Mouse (Mus musculus) hindbrain, postnatal 0 days (tissue): ENCODE results near the gene Akt1. TPM values are rescaled to one million over a fixed set of nuclear protein-coding genes. Genes with fewer than 3 reads are reported as not detected.

Experiments
- ATAC-seq: fragments of 200-750 bp; cut with Nextera tagmentation; 2 replicates; pipeline ENCODE4 v1.8.0; 2017; ENCODE audit warnings: mild to moderate bottlenecking, moderate TSS enrichment, moderate library complexity
- DNase-seq: peaks from one replicate; pipeline ENCODE4 v3.0.0-alpha.2; 2015; ENCODE audit warnings: low spot score
- H3K27ac ChIP-seq: fragments of 300-500 bp; sonication (generic); 2 replicates; pipeline ENCODE4 v1.5.1; 2014; ENCODE audit warnings: mild to moderate bottlenecking
- H3K27me3 ChIP-seq: fragments of 300-500 bp; sonication (generic); 2 replicates; pipeline ENCODE4 v1.6.1; 2014; ENCODE audit warnings: low read length, mixed read lengths; ENCODE audit not compliant: insufficient read depth
- H3K36me3 ChIP-seq: fragments of 300-500 bp; sonication (generic); 2 replicates; pipeline ENCODE4 v1.6.1; 2014; ENCODE audit warnings: low read length, mixed read lengths; ENCODE audit not compliant: insufficient read depth
- H3K4me1 ChIP-seq: fragments of 300-500 bp; sonication (generic); 2 replicates; pipeline ENCODE4 v1.6.1; 2014; ENCODE audit warnings: antibody characterized with exemption, low read length, mixed read lengths; ENCODE audit not compliant: insufficient read depth
- H3K4me2 ChIP-seq: fragments of 300-500 bp; sonication (generic); 2 replicates; pipeline ENCODE4 v1.6.1; 2014; ENCODE audit warnings: low read depth, mild to moderate bottlenecking, low read length, moderate library complexity, mixed read lengths
- H3K4me3 ChIP-seq: fragments of 300-500 bp; sonication (generic); 2 replicates; pipeline ENCODE4 v1.5.1; 2014; ENCODE audit warnings: low read length
- H3K9ac ChIP-seq: fragments of 300-500 bp; sonication (generic); replicated peaks from 2 replicates; pipeline ENCODE4 v1.6.1; 2014; ENCODE audit warnings: mild to moderate bottlenecking, low read length, moderate library complexity, mixed read lengths
- H3K9me3 ChIP-seq: fragments of 300-500 bp; sonication (generic); 2 replicates; pipeline ENCODE4 v1.6.1; 2016; ENCODE audit warnings: low read length, mixed read lengths
- CTCF ChIP-seq: IDR thresholded peaks from 2 replicates; pipeline ENCODE4 v1.5.1; 2016; ENCODE audit warnings: antibody characterized with exemption, control low read depth, low read depth
- WGBS: fragments of 180-500 bp; shearing (Covaris S2); extraction: QIAGEN DNeasy Blood & Tissue Kit; methylation state at CpG from one replicate; pipeline ENCODE4 v1.1.7; 2014; 5-methylcytosine and 5-hydroxymethylcytosine counted together
- polyA plus RNA-seq: library from polyadenylated mRNA; unstranded; fragments of >200 nt; fragmentation: Nextera tagmentation; extraction: Ambion mirVana; gene quantifications from 2 replicates; pipeline ENCODE4 v1.2.1, GENCODE M21; 2015
- total RNA-seq: library from RNA; depleted of rRNA; stranded (reverse); fragments of >200 nt; gene quantifications from 2 replicates; pipeline ENCODE4 v1.2.3, GENCODE M21; 2014

Gene Akt1
- total and polyA plus RNA-seq, 2 experiments from 2014 or later: 97.4 to 179 TPM

DNA sequence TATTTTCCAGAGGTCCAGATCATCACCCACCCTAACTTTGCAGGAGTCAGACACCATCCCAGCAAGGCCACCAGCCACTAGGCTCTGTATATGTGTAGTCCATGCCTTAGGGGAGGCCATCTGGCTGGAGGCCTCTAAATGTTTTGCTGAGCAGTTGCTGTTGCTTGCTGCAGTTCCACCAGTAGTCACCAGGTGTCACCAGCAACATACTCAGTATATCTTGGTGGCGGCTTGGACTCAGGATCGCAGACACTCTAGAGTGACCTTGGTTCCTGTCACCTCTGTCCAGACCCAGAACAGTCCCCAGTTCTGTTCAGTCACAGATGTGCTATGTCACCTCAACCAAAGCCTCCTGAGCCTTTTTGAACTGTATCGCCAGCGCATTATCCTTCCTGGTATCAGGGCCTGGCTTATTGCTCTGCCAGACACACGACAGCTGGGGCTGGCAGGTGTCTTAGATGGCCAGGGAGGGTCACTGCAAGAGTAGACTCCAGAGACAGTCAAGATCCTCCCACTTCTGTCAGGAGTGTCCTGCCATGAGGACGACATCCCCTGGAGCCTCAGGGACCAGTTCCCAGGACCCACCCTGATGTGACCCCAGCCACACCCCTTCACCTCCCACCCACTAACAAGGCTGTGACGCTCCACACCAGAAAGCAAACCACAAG is 21.4 kb downstream of the Akt1 start:
- H3K4me3 ChIP-seq: no peak overlapping the region
- ATAC-seq (peak; percentile 67), DNase-seq (peak; percentile 95)
- H3K9me3 ChIP-seq: no peaks in the 10 kb centered on the region
- H3K27ac ChIP-seq: peak overlapping the region; percentile 27; the same call in 1 of the 2 replicates
- H3K4me1 ChIP-seq: no peaks in the 10 kb centered on the region
- no peak overlapping the region for H3K9ac ChIP-seq
- peaks cover 60% of the 10 kb centered on the region for H3K36me3 ChIP-seq
- no peaks in the 10 kb centered on the region for H3K27me3 ChIP-seq
- H3K4me2 ChIP-seq: no peak overlapping the region
- peak; percentile 99 for TF ChIP-seq CTCF
- WGBS: 33% methylated on average over 7 of the region's 7 CpGs

DNA sequence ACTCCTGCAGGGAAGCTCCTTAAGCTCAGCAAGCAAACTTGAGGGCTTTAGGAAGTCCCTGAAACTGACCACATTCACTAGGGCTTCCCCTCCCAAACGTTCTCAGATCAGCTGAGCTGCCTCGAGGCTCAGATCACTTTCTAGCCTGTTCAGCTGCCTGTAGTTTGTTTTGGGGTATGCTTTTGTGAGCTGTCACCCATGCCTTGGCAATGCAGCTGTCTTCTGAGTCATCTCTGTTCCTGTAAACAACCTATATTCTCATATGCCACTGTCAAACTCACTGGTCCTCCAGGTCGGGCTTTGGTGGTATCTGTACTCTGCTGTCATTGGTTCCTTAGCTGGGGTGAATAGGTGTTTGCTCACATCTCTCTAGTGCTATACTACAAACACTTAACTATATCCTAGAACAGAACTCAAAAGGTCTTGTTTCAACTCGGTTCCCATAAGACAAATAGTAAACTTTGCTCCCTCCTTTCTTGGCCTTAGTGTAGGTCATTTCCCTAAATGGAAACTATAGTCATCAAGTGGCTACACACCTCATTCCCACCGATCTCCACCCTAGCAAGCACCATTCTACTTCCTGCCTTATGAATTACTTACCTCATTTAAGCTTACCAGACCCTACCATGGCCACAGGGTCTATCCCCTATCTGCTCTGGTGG is 22.8 kb downstream of the Akt1 start:
- H3K4me3 ChIP-seq: no peak overlapping the region
- ATAC-seq: no peak
- TF ChIP-seq CTCF: no peak
- DNase-seq: no peak
- 81% methylated on average over 5 of the region's 5 CpGs for WGBS
- no peak overlapping the region for H3K9ac ChIP-seq
- H3K4me2 ChIP-seq: no peak overlapping the region
- no peaks in the 10 kb centered on the region for H3K27me3 ChIP-seq
- no peaks in the 10 kb centered on the region for H3K4me1 ChIP-seq
- peaks cover 51% of the 10 kb centered on the region for H3K36me3 ChIP-seq
- H3K27ac ChIP-seq: no peak overlapping the region
- no peaks in the 10 kb centered on the region for H3K9me3 ChIP-seq

DNA sequence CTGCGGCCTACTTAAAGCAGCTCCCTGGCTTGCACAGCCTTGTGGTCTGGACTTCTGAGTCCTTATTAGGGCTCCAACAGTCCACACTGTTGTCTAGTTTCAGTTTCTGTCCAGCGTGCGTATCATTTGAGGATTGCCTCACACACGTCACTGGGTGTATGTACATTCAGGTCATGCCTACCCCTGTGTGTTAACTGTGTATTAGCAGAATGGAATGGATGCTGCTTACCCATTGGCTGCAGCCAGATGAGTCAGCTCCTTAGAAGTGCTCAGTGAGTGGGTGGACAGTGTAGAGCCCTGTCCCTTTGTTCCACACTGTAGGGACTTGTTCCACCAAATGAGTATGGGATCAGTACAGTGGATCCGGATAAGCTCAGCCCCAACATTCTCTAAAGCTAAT is 26.6 kb downstream of the Akt1 start:
- H3K9ac ChIP-seq: no peak overlapping the region
- ATAC-seq: no peak
- peaks cover 8% of the 10 kb centered on the region; the same call in 1 of the 2 replicates for H3K4me1 ChIP-seq
- no peak for TF ChIP-seq CTCF
- DNase-seq: no peak
- no peak overlapping the region for H3K27ac ChIP-seq
- WGBS: 95% methylated on average over 5 of the region's 5 CpGs
- no peaks in the 10 kb centered on the region for H3K27me3 ChIP-seq
- no peaks in the 10 kb centered on the region for H3K9me3 ChIP-seq
- no peak overlapping the region for H3K4me3 ChIP-seq
- peaks cover 20% of the 10 kb centered on the region for H3K36me3 ChIP-seq
- H3K4me2 ChIP-seq: no peak overlapping the region

- peaks cover 15% of the 10 kb centered on the region for H3K36me3 ChIP-seq
- H3K4me2 ChIP-seq: peak overlapping the region; percentile 91
- TF ChIP-seq CTCF: no peak
- WGBS: 54% methylated on average over 6 of the region's 6 CpGs
- no peak overlapping the region for H3K27ac ChIP-seq
- no peaks in the 10 kb centered on the region for H3K9me3 ChIP-seq
- H3K4me1 ChIP-seq: peaks cover 8% of the 10 kb centered on the region; the same call in 1 of the 2 replicates
- DNase-seq: no peak
- no peaks in the 10 kb centered on the region for H3K27me3 ChIP-seq
- H3K4me3 ChIP-seq: 0 out of 2 replicates have a peak overlapping the region, but pooled peaks have one; percentile 67
- H3K9ac ChIP-seq: peak overlapping the region; percentile 68; the same call in 1 of the 2 replicates
- ATAC-seq: no peak
Observed at GRCm38 (mm10) chr12:112646139-112646538, 28.5 kb downstream of the Akt1 start.

DNA sequence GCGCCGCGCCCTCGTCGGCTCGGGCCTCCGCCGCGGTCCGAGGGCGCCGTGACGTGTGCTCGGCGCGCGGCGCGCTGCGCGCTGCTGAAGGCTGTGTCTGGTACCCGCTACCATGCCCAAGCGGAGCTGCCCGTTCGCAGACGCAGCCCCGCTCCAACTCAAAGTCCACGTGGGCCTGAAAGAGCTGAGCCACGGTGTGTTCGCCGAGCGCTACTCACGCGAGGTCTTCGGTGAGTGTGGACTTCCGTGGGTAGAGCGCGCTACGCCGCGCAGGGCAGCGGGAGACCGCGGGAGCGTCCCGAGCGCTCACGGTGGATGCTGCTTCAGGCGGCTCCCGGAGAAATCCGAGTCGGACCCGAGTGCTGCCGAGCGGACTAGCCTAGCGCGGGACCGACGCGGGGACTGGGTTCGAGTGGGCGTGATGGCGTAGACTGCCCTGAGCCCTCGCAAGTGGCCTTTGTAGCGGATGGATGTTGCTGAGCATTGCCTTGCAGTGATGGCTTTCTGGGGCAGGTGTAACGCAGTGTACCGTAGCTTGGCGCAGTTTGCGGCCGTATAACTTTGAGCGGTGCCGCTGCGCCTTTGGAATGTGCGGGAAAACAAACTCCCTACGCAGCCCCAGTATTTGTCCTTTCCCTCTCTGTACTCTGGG is 29.7 kb downstream of the Akt1 start:
- Histone ChIP-seq H3K27me3 (no peaks in the 10 kb centered on the region), H3K4me1 (peaks cover 8% of the 10 kb centered on the region; the same call in 1 of the 2 replicates), H3K4me2 (peak overlapping the region; percentile 91), H3K4me3 (peak overlapping the region; percentile 67), H3K9me3 (no peaks in the 10 kb centered on the region), H3K27ac (peak overlapping the region; percentile 85), H3K9ac (peak overlapping the region; percentile 68), H3K36me3 (peaks cover 9% of the 10 kb centered on the region; the same call in 1 of the 2 replicates)
- ATAC-seq: no peak
- no peak for TF ChIP-seq CTCF
- no peak for DNase-seq
- under 1% methylated on average over 75 of the region's 75 CpGs for WGBS

DNA sequence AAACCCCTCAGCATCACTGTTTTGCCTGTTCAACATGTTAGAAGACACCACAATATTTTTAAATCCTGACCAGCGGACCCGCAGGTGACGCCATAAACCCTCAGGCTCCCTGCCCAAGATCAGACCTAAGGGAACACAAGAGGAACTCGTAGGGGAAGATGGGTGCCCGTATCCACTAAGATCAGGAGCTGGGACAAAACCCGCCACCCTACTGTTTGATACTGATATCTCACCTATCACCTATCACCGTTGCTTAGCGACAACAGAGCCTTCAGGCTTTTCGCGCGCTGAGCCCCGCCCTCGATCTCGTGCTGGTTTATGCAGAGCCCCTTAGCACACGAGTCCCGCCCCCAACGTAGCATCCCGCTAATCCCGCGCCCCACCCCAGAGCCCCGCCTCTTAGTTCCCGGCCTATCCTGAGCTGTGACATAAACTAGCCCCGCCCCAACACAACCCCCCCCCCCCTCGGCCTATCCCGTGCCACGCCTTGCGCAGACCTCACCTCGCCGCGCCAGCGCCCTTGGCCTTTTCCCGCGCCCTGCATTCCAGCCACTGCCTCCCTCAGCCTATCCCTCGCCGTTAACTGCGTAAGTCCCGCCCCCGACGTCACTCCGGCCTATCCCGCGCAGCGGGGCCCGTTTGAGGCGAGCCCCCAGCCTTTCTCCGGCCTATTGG is 30.4 kb downstream of the Akt1 start, which contains the start of gene Siva1:
Gene Siva1 (plus strand): TSS at position 500 of the 675 bp plus-strand sequence.
- WGBS: 1% methylated on average over 42 of the region's 46 CpGs
- Histone ChIP-seq H3K9ac (peak within 1 kb of the TSS; percentile 68), H3K4me1 (peaks cover 8% of the 10 kb centered on the region; the same call in 1 of the 2 replicates), H3K4me2 (peak within 1 kb of the TSS; percentile 91), H3K27ac (peak within 1 kb of the TSS; percentile 85), H3K36me3 (peaks cover 9% of the 10 kb centered on the region; the same call in 1 of the 2 replicates), H3K4me3 (peak within 1 kb of the TSS; percentile 67), H3K9me3 (no peaks in the 10 kb centered on the region), H3K27me3 (no peaks in the 10 kb centered on the region)
- TF ChIP-seq CTCF: peak; percentile 31
- ATAC-seq: peak; percentile 97
- DNase-seq: peak; percentile 99
